Mouse (Mus musculus): Measurements from ENCODE around the gene 4933424G06Rik.
A peak's percentile ranks its signal among the peaks of the same experiment; 100 is the strongest.

4933424G06Rik gene

DNA sequence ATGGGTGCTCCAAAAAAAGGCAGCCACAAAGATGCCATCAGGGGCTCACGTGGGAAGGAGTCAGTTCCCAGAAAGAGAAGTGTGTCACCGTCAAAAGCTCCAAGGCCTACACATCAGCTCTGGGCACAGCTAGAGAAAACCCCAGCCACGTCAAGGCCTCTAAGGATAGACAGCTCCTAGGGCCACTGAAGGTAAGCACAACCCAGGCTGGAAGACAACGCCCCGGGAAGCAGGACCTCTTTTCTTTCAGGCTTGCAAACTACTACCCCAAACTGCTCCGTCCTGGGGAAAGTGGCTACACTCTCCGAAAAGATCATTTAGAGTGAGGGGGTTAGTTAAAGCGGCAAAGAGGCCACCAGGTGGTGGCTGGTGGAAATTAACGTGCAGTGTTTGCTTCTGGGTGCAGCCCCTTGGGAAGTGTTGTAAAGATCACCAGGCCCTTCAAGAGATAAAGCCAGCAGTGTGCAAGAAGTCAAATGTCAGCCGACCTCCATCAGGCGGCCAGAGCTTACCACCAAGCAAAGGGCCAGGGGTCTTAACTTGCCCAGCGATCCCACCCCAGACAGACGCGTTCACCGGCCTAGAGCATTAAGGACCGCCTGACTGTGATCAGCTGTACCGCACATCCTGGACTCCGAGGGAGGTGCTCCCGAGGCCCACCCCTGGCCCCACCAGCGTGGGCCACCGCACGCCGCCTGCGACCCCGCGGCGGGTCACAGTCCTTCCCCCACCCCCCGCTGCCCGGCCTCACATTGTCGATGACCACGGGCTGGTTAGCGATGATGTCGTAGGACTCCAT is 695 bp upstream of the 4933424G06Rik start:
- DNase-seq (ENCODE audit: low spot score in 2 of 2) = peak in 1 of 2 experiments; percentile 51

DNA sequence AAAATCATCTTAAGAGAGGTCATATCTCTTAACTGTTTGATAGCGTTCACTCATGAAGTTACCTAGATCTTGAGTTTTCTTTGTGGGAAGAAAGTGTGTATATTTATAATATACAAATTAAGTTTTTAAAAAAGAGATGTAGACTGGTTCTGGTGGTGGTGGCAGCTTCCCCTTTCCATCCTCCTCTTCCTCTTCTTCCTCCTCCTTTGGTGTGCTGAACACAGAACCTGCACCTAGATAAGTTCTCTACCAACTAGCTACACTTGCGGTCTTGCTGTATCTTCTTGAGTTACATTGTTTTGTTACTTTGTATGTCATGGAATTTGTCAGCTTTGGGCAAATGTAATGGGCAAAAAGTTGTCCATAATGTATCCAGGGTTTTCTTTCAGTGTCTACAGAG is 1.2 kb downstream of the 4933424G06Rik start:
- no peak for DNase-seq (ENCODE audit: low spot score in 2 of 2)

- DNase-seq (ENCODE audit: low spot score in 2 of 2) = no peak
These were observed 4.4 kb downstream of the 4933424G06Rik start, which contains the start of gene Actr1b for GRCm38 (mm10) chr1:36714311-36714710. Gene Actr1b, minus strand, starts transcription at chr1:36714422.

DNA sequence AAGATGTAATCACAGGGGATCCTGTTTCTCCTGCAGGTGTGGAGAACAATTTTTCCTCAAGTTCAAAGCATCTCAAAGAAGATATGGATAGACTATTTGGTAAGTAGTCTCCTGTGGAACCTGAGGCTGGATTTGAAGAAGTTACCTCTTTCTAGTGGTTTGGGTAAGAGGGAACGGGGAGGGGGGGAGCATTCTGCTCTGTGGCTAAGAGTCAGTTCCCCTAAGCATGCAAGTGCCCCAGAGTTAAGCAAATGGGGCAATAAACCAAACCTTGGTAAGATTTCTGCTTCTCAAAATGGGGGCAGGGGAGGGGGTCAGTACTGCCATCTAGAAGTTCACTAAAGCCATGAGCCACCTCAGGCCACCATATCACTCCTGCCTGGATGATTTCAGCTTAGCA is 8.8 kb downstream of the 4933424G06Rik start:
- DNase-seq (ENCODE audit: low spot score in 2 of 2) = no peak

- DNase-seq (ENCODE audit: low spot score in 2 of 2) = no peak
These were observed 13.5 kb downstream of the 4933424G06Rik start for GRCm38 (mm10) chr1:36723146-36724056.

GRCm38 (mm10) chr1:36724057-36724431 is 14.1 kb downstream of the 4933424G06Rik start:
- no peak for DNase-seq (ENCODE audit: low spot score in 2 of 2)

GRCm38 (mm10) chr1:36737300-36737699 is 27.4 kb downstream of the 4933424G06Rik start:
- DNase-seq (ENCODE audit: low spot score in 2 of 2) = peak; percentile 27 to 92

DNA sequence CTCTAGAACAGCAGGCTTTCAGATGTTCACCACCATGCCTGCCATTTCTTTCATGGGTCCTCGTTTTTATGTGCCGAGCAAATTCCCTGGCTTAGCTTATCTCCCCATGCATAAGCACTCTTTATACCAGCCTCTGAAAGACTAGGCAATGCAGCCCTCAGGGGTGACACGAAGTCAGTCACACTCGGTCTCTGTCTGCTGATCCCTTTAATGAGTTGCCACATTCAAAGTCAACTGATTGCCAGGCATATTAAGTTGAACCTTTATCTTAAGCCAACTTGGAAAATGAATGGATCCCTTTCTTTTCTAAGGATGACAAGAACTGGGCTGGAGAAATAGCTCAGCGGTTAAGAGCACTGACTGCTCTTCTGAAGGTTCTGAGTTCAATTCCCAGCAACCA is 29.3 kb downstream of the 4933424G06Rik start:
- no peak for DNase-seq (ENCODE audit: low spot score in 2 of 2)

- DNase-seq (ENCODE audit: low spot score in 2 of 2) = no peak
These were observed 33.1 kb downstream of the 4933424G06Rik start for GRCm38 (mm10) chr1:36743046-36743445.

DNA sequence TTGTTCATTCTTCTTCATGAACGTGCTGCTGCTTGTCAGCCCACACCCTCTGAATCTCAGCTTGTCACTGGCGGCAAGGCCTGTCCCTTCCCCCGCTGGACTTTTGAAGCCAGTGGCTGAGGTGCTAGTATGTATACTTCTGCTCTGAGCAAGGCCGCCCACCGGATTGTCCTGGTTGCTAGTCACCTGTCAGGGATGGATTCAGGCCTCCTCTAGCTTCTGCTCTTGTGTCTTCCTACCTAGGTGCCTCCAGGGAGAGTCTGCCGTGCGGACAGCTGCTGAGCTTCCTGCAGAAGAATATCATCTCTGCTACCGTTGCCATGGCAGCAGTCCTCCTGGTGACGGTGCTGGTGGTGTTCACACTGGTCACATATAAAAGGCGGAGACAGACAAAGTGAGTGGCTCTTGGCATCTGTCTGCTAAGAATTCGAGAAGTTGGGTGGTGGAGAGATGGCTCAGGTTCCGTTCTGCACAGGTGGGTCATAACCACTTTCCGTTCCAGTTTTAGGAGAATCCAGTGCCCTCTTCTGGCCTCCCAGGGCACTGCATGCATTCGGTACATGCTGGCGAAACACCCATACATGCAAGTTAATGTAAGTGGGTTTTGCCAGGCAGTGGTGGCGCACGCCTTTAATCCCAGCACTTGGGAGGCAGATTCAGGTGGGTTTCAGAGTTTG is 34.5 kb downstream of the 4933424G06Rik start:
- DNase-seq (ENCODE audit: low spot score in 2 of 2) = peak; percentile 65 to 88

DNA sequence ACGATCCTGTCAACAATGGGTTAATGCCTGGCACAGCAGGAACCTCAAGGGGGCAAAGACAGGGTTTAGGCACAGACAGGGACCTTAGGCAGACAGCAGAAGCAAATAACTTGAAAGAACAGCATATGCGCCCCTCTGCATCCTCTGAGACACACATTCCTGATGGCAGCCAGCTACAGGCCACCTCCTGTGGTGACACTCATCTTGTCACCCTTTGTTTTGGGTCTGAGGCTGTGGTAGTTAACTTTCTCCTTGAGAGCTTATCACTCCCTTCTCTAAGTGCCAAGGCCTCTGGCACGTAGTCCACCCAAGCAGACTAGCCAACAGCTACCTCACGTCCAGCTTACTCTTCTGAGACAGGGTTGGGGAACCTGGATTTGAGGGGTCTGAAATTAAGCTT is 35.7 kb downstream of the 4933424G06Rik start:
- no peak for DNase-seq (ENCODE audit: low spot score in 2 of 2)

GRCm38 (mm10) chr1:36746452-36746851 is 36.5 kb downstream of the 4933424G06Rik start:
- no peak for DNase-seq (ENCODE audit: low spot score in 2 of 2)

- no peak for DNase-seq (ENCODE audit: low spot score in 2 of 2)
These were observed 44.2 kb downstream of the 4933424G06Rik start for GRCm38 (mm10) chr1:36753932-36754675.

- no peak for DNase-seq (ENCODE audit: low spot score in 2 of 2)
These were observed 48.6 kb downstream of the 4933424G06Rik start for GRCm38 (mm10) chr1:36758553-36758952.

- no peak for DNase-seq (ENCODE audit: low spot score in 2 of 2)
These were observed 49.1 kb downstream of the 4933424G06Rik start for GRCm38 (mm10) chr1:36759076-36759475.

DNA sequence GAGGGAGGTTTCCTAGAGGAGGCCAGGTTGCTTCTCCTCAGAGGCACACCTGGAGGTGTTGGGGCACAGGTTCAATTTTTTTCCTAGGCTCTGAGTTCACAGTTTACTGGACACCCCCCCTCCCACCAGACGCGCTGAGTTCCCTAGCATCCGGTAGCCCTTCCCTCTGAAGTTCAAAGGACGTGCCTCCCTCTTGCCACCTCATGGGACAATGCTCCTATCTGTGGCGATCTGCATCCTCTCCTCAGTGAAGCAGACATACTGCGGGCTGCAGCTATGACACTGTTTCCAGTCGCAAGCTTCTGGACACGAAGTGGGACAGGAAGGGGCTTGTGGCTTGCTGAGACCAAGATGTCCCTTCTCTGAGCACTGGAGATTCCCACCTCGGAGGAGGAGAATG is 50.5 kb downstream of the 4933424G06Rik start:
- no peak for DNase-seq (ENCODE audit: low spot score in 2 of 2)

DNA sequence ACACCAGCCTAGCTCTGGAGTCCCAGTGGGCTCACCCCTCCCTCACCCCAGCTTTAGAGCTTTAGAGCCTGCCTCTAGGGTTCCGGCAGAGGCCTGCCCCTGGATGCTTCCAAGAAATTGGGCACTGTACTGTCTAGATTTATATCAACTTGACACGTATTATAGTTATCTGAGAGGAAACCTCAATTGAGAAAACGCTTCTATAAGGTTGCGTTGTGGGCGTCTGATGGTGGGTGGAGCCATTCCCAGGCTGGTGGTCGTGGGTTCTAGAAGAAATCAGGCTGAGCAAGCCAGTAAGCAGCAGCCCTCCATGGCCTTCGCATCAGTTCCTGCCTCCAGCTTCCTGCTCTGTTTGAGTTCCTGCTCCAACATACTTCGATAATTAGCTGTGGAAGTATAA is 51.1 kb downstream of the 4933424G06Rik start:
- DNase-seq (ENCODE audit: low spot score in 2 of 2) = no peak

DNA sequence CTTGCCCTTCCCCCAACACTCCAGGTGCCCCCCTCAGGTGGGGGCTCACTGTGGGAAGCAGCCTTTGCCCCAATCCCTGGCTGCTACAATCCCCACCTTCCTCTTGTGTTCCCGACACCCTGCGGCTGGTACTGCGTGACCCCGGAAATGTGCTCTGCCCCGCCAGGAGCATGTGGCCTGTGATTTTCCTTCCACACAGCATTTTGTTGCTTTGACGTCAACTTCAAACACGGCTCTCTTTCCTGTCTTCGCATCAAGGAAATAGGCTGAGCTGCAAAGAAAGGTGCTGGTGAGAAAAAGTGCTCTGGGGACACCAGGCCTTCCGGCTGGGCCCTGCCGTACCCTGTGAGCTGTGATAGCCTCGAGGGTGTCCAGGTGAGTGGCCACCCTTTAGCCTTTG is 51.6 kb downstream of the 4933424G06Rik start, which contains the start of gene Zap70:
Zap70 (plus strand) TSS at position 231 of the 400 bp plus-strand sequence.
- no peak for DNase-seq (ENCODE audit: low spot score in 2 of 2)

- no peak for DNase-seq (ENCODE audit: low spot score in 2 of 2)
These were observed 56.7 kb downstream of the 4933424G06Rik start for GRCm38 (mm10) chr1:36766431-36767205.

DNA sequence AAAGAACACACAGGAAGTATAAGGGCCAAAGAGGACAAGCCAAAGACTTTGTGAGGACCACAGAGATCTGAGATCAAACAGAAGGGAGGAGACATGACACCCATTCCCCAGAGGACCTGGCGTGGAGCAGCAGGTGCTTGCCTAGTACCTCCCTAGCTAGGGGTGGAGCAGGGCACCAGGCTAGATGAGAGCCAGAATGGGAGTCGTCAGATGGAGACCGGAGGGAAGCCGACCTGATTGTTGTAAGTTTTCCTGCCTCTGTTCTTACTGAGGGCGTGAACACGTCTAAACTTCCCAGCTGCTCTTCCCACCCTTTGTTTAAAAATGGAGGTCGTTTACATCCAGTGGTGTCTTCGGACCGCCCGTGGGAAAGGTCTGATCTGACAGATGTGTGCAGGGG is 57.4 kb downstream of the 4933424G06Rik start:
- DNase-seq (ENCODE audit: low spot score in 2 of 2) = no peak
